Mouse (Mus musculus): ENCODE measurements around the gene Ltbp1. TPM values are rescaled to one million over a fixed set of nuclear protein-coding genes. Genes with fewer than 3 reads are reported as not detected.

Gene Ltbp1
- polyA plus RNA-seq, 1 experiment = 5.0 TPM

DNA sequence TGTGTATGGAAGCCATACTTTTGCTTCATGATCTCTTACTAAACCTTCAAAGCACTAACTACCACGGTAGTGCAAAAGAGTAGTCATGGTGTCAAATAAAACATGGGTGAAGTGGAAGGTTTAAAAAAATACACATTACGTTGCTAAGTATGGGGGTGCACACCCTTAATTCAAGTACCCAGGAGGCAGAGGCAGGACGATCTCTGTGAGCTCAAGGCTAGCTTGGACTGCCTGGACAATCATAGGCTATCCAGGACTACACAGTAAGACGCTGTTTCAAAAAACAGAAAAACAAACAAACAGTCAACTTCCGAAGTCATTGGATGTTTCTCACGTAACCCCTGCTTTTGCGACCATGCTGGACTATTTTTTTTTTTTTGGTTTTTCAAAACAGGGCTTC lies 354.7 kb downstream of the Ltbp1 start:
- H3K4me3 ChIP-seq (ENCODE audit: insufficient read depth, low read depth, low read length) = no peak overlapping the region

GRCm38 (mm10) chr17:75366332-75366731 lies 361.0 kb downstream of the Ltbp1 start:
- Histone ChIP-seq H3K4me3 (ENCODE audit: insufficient read depth, low read depth, low read length) (no peak overlapping the region), H3K4me1 (ENCODE audit: control insufficient read depth, insufficient read depth, insufficient read length, low read length) (no peaks in the 10 kb centered on the region), H3K27ac (replicated peaks; ENCODE audit: low read depth, low read length) (no peak overlapping the region)

More for the DNA sequence above, 354.7 kb downstream of the Ltbp1 start:
- no peaks in the 10 kb centered on the region for H3K4me1 ChIP-seq (ENCODE audit: control insufficient read depth, insufficient read depth, insufficient read length, low read length)
- H3K27ac ChIP-seq (replicated peaks; ENCODE audit: low read depth, low read length) = no peak overlapping the region

- Histone ChIP-seq H3K4me1 (ENCODE audit: control insufficient read depth, insufficient read depth, insufficient read length, low read length) (no peaks in the 10 kb centered on the region), H3K4me3 (ENCODE audit: insufficient read depth, low read depth, low read length) (no peak overlapping the region), H3K27ac (replicated peaks; ENCODE audit: low read depth, low read length) (no peak overlapping the region)
These were observed 362.3 kb downstream of the Ltbp1 start for GRCm38 (mm10) chr17:75367486-75368155.

- Histone ChIP-seq H3K4me1 (ENCODE audit: control insufficient read depth, insufficient read depth, insufficient read length, low read length) (no peaks in the 10 kb centered on the region), H3K27ac (replicated peaks; ENCODE audit: low read depth, low read length) (no peak overlapping the region), H3K4me3 (ENCODE audit: insufficient read depth, low read depth, low read length) (no peak overlapping the region)
These were observed 363.2 kb downstream of the Ltbp1 start for GRCm38 (mm10) chr17:75368580-75368979.

DNA sequence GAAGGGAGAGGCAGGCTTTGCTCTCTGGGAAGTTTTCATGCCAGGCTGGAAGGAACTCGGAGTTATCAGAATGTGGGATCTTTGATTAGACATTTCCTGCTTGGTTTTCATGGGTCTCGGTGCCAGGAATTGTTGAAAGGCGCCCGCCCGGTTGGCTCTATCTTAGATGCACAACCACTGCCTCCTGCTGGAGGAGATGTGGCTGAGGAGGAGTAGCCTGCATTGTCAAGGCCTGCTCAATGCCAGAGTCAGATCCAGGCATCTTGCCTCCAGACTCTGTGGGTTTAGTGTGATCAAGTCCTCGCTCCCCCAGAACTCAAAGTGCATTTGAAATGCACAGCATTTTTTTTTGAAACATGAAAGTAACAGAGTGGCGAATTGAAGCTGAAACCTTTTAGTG lies 364.0 kb downstream of the Ltbp1 start:
- H3K27ac ChIP-seq (replicated peaks; ENCODE audit: low read depth, low read length) = no peak overlapping the region
- no peak overlapping the region for H3K4me3 ChIP-seq (ENCODE audit: insufficient read depth, low read depth, low read length)
- no peaks in the 10 kb centered on the region for H3K4me1 ChIP-seq (ENCODE audit: control insufficient read depth, insufficient read depth, insufficient read length, low read length)

DNA sequence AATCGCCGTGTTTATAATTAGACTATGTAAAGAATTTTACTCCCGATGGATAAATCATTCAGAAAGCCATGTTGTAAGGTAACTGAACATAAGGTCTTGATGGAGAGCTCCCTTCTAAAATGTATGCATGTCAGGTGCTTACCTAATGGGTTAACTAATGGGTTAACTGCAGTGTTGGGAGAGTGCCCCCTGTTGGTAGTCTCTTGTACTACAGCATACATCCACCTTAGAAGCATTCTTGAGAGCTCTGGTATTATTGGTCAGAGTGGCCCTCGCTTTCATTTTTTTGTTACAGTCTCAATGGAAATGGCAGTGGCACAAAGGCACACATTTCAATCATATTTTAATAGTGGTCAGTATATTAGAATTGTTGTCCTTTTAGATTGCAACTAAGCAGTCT lies 364.8 kb downstream of the Ltbp1 start:
- Histone ChIP-seq H3K4me3 (ENCODE audit: insufficient read depth, low read depth, low read length) (no peak overlapping the region), H3K4me1 (ENCODE audit: control insufficient read depth, insufficient read depth, insufficient read length, low read length) (no peaks in the 10 kb centered on the region), H3K27ac (replicated peaks; ENCODE audit: low read depth, low read length) (no peak overlapping the region)

DNA sequence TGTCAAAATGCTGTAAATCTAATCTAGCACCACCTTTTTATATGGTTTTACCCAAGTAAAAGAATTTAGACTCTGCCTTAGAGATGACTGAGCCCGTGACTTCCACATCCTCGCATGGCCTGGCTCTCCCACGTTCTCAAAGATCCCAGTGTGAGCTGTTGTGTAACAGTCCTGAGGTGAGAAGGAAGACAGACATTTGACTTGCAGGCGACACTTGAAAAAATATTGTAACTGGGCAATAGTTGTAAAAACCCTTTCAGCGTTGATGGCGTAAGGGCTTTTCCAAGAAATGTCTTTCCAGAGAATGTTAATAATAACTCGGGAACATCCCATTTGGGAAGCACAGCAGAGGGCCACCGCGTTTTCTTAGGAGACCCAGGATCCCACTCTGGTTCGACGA lies 366.3 kb downstream of the Ltbp1 start:
- Histone ChIP-seq H3K4me3 (ENCODE audit: insufficient read depth, low read depth, low read length) (no peak overlapping the region), H3K27ac (replicated peaks; ENCODE audit: low read depth, low read length) (no peak overlapping the region), H3K4me1 (ENCODE audit: control insufficient read depth, insufficient read depth, insufficient read length, low read length) (no peaks in the 10 kb centered on the region)

GRCm38 (mm10) chr17:75372371-75372770 lies 367.0 kb downstream of the Ltbp1 start:
- Histone ChIP-seq H3K27ac (replicated peaks; ENCODE audit: low read depth, low read length) (no peak overlapping the region), H3K4me1 (ENCODE audit: control insufficient read depth, insufficient read depth, insufficient read length, low read length) (no peaks in the 10 kb centered on the region), H3K4me3 (ENCODE audit: insufficient read depth, low read depth, low read length) (no peak overlapping the region)

GRCm38 (mm10) chr17:75374287-75375024 lies 369.1 kb downstream of the Ltbp1 start:
- Histone ChIP-seq H3K4me3 (ENCODE audit: insufficient read depth, low read depth, low read length) (no peak overlapping the region), H3K27ac (replicated peaks; ENCODE audit: low read depth, low read length) (no peak overlapping the region), H3K4me1 (ENCODE audit: control insufficient read depth, insufficient read depth, insufficient read length, low read length) (no peaks in the 10 kb centered on the region)

- H3K4me1 ChIP-seq (ENCODE audit: control insufficient read depth, insufficient read depth, insufficient read length, low read length) = no peaks in the 10 kb centered on the region
- H3K4me3 ChIP-seq (ENCODE audit: insufficient read depth, low read depth, low read length) = no peak overlapping the region
- no peak overlapping the region for H3K27ac ChIP-seq (replicated peaks; ENCODE audit: low read depth, low read length)
These were observed 373.0 kb downstream of the Ltbp1 start for GRCm38 (mm10) chr17:75378256-75378871.

DNA sequence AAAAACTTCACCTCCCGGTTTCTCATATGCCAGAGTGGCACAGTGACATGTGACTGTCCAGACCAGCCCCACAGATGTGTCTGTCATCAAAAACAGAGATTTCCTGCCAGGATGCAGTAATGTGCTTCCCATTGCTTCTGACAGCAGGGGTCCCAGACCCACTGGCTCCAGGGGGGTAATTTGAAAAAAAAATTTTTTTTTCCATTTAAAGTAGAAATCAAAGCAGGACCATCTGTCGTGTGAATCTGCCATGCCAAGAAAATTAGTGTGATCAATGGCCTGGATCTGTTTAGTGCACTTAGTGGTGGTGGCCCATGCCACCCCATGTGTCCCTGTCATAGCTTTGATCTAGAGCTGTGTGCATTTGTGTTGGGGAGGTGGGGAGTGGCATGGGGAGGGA lies 374.8 kb downstream of the Ltbp1 start:
- H3K4me1 ChIP-seq (ENCODE audit: control insufficient read depth, insufficient read depth, insufficient read length, low read length) = no peaks in the 10 kb centered on the region
- H3K4me3 ChIP-seq (ENCODE audit: insufficient read depth, low read depth, low read length) = no peak overlapping the region
- H3K27ac ChIP-seq (replicated peaks; ENCODE audit: low read depth, low read length) = no peak overlapping the region

DNA sequence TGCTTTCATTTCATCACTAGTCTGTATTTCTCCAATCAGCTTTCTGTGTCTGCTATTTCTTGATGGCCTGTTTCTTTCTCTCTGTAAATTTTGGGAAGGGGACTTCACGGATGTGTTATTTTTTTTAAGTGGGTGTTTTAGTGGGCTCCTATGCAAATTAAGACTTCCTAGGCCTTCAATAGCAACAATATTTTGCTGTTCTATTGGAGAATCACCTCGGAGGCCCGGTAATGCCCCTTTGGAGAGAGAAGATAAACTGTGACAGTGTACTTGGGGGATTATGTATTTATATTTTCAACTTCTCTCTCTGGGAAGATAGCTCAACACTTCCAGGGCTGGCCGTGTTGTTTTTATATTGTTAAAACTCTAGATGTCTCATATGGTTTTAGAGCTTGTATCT lies 383.0 kb downstream of the Ltbp1 start:
- Histone ChIP-seq H3K4me3 (ENCODE audit: insufficient read depth, low read depth, low read length) (no peak overlapping the region), H3K27ac (replicated peaks; ENCODE audit: low read depth, low read length) (no peak overlapping the region), H3K4me1 (ENCODE audit: control insufficient read depth, insufficient read depth, insufficient read length, low read length) (peaks cover 3% of the 10 kb centered on the region)

DNA sequence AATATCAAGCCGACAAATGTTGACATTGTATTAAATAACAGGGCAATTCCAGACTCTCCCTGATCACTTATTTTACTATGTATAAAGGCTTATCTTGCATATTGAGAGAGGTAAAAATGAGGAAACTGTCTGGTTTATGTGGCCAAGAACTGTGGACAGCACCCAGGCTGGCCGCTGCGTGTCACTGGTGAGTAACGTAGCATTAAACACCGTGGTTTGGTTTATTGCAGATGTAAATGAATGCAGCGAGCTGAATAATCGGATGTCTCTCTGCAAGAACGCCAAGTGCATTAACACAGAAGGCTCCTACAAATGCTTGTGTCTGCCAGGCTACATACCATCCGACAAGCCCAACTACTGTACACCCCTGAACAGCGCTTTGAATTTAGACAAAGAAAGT lies 384.8 kb downstream of the Ltbp1 start:
- H3K4me1 ChIP-seq (ENCODE audit: control insufficient read depth, insufficient read depth, insufficient read length, low read length) = peaks cover 3% of the 10 kb centered on the region
- no peak overlapping the region for H3K4me3 ChIP-seq (ENCODE audit: insufficient read depth, low read depth, low read length)
- H3K27ac ChIP-seq (replicated peaks; ENCODE audit: low read depth, low read length) = no peak overlapping the region

DNA sequence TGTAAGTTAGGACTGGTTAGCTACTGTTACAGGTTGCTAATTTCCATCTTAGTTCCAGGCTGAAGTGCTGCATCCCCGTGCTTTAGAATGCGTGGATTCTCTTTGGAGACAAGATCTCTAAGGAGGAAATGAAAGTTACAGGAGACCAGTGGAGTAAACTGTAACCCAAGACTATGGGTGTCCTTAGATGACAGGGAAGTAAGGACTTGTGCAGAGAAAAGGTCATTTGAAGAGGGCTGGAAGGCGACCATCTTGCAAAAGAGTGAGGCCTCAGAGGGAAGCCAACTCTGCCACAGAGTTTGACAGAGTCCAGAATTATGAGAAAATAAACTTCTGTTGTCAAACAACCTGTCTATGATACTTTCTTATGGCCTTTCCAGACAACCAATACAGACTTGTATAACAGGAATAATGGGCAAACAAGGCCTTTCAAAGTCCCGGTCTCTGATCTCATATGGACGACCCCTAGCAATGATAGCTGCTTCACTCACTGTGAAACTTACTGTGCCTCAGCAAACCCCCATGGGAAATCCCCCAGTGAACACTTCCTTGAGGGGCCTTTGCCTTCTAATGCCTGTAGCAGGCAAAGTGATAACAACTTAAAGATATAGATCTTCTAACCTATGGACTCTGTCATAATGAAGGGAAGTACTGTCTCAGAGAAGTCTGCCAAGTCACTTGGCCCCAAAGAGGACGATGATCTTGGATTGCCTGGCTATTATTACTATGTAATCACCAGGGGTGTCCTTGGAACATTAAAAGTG lies 386.2 kb downstream of the Ltbp1 start:
- H3K4me3 ChIP-seq (ENCODE audit: insufficient read depth, low read depth, low read length) = no peak overlapping the region
- no peak overlapping the region for H3K27ac ChIP-seq (replicated peaks; ENCODE audit: low read depth, low read length)
- peaks cover 3% of the 10 kb centered on the region for H3K4me1 ChIP-seq (ENCODE audit: control insufficient read depth, insufficient read depth, insufficient read length, low read length)

DNA sequence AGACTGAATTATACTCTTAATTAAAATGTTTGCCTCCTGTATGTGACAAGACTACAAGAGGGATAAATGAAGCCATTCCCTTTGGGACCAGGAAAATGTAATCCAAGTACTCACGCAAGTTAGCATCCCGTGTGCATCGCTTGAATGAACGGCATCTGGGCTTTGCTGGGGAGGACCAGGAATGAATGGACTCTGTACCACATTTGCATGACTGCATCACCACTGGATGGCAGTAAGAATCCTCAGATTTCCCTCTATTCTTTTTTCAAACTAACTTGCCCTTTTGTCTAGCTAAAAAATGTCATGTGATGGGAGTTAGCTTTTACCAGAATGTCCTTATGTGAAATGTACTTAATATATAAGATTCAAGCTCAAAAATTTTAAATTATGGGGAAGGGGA lies 401.0 kb downstream of the Ltbp1 start:
- Histone ChIP-seq H3K4me3 (ENCODE audit: insufficient read depth, low read depth, low read length) (no peak overlapping the region), H3K4me1 (ENCODE audit: control insufficient read depth, insufficient read depth, insufficient read length, low read length) (peaks cover 3% of the 10 kb centered on the region; the same call in 1 of the 2 replicates), H3K27ac (replicated peaks; ENCODE audit: low read depth, low read length) (no peak overlapping the region)
